Mouse (Mus musculus): ENCODE data around the gene Mlst8.

Mlst8 gene

DNA sequence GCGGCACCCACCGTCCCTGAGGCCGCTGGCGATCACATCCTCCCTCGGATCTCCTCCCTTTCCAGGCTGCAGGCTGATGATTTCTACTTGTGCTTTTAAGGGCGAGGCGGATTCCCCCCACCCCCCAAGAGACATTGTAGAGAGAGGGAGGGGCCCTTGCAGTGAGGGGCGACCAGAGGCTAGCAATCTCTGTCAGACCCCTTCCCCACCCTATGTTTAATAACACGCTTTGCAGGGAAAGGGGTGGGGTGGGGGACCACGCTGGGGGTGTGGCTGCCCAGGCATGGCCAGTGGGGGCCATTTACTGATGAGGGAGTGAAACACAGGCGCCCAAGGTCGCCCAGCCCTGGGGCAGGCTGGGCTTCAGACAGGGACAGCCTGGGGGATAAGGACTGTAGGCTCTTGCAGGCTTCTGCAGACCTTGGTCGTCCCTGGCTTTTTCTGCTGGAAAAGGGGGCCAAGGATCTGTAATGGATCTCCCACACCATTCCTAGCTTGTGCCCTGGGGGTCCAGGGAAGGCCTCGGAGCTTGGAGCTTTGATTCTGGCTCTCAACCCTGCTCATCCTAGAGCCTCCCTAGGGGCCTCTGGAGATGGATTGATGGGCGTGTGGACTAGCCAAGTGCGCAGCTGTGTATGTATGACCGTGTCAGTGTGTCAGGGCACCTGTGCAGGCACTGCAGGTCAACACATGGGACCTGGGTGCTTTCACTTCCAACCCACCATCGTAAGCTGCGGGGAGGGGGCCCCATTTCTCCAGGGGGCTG, 10.6 kb upstream of the Mlst8 start:
- peak in 1 of 2 experiments; percentile 82 for DNase-seq (ENCODE audit: inconsistent age in 2 of 2, low spot score in 1 of 2)

DNA sequence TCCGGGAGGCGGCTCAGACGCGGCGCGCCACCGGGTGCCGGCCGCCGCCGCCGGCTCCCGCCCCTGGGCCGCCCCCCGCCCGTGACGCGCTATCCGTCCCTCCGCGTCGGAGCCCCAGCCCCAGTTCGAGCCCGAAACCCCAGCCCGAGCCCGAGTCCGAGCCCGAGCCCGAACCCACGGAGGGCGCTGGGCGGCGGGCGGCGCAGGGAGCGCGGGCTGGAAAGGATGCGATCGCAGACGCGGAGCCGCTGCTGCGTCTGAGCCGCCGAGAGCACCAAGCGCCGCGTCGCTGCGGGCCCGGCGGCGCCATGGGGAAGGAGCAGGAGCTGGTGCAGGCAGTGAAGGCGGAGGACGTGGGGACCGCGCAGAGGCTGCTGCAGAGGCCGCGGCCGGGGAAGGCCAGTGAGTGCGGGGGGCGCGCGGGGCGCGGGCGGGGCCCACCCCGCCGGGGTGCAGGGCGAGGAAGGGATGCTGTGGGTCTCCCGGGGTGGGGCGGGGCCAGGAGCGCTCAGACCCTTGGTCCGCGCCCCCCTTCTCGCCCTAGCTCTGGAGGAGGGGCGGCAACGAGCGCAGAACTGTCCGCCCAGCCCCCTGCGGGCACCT, 9.9 kb upstream of the Mlst8 start:
- peak; percentile 62 to 79 for DNase-seq (ENCODE audit: inconsistent age in 2 of 2, low spot score in 1 of 2)

DNA sequence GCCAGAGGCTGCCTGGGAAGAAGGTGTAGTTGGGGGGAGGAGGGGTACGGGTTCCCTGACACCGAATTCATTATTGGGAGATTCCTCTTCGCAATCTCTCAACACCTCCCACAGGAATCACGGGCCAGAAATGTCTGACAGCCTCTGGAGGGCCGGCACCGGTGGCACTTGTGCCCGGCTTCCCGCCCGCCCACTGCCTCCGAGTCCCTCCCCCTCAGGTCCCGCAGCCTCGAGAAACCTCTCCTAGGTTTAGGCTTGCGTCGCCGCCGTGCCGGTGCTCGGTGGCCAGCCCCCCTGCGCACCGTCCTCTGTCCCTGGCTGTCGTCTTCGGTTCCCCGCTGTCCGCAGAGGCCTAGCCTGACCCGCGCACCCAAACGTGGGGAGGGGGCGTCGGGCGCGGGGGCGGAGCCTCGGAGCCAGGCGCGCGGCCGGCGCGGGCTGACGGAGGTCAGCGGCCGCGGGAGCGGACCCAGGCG, 9.3 kb upstream of the Mlst8 start, which contains the start of gene Caskin1:
Gene Caskin1 (plus strand): TSS at position 416 of the 476 bp plus-strand sequence.
- peak; percentile 70 to 88 for DNase-seq (ENCODE audit: inconsistent age in 2 of 2, low spot score in 1 of 2)

DNA sequence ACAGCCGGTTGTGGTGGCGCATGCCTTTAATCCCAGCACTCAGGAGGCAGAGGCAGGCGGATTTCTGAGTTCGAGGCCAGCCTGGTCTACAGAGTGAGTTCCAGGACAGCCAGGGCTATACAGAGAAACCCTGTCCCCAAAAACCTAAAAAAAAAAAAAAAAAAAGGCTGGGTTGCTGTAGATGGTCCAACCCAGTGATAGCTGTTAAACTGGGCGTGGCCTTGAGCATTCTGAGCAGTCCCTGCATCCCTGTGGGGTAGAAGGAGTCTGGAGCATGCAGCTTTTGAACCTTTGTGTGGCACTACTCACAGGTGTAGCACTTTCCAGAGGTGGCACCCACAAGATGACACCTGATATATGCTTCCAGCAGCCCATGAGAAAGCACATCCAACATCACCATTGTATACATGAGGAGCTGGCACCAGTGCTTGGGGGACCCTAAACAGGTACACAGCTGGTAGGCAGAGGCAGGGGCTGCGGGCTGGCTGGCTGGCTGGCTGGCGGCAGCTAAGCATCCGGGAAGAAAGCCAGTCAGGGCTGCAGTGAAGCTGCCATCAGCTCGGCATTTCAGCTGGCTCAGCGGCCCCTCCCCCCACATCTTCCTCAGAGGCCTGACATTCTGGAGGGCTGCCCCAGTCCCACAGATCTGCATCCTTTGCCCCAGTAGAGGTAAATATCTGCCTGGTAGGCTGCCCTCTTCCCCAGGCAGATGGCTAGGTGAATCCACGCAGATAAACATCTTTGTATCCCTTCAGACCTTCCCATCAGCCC, 6.4 kb upstream of the Mlst8 start:
- no peak for DNase-seq (ENCODE audit: inconsistent age in 2 of 2, low spot score in 1 of 2)

DNA sequence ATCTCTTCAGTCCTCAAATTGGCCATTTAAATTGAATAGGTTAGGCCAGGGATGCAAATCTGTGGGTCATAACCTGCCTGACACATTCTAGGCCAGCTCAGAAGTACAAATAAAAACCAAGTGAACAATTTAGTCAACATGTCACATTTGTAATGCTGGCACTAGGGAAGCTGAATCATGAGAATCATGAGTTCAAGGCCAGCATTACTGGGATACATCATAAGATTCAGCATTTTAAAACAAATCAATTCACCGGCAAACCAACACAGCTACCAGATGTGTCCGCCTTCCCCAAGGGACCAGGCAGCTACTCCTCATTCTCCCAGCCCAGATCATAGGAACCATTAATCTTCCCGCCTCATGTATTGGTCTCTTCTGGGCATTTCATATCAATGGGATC, 4.6 kb upstream of the Mlst8 start:
- peak in 1 of 2 experiments; percentile 78 for DNase-seq (ENCODE audit: inconsistent age in 2 of 2, low spot score in 1 of 2)

DNA sequence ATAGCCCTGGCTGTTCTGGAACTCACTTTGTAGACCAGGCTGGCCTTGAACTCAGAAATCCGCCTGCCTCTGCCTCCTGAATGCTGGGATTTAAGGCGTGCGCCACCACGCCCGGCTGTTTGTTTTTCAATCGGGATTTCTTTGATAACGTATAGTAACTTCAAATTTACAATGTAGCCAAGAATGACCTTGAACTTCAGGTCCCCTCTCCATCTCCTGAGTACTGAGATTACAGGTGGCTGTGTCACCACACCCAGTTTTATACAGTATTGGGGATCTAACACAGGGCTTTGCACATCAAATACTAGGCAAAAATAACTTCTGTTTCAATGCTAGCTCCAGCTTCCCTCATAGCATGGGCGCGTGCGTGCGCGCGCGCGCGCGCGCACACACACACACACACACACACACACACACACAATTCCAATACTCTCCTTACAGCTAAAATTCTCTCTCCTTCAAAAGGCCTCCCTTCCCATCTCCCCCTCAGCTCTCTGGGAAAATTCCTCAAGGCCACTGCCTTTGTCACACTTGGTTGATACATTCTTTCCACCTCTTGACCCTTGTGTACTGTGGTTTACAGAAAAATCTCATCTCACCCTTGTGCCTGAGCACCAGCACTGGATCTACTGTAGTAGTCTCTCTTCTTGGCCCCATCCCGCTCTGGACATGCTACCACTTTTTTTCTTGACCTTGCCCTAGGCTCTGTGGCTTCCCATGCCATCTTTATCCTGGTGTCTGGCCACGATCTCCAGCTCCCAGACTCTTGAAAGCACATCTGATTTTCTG, 2.3 kb upstream of the Mlst8 start:
- DNase-seq (ENCODE audit: inconsistent age in 2 of 2, low spot score in 1 of 2): peak in 1 of 2 experiments; percentile 76

DNA sequence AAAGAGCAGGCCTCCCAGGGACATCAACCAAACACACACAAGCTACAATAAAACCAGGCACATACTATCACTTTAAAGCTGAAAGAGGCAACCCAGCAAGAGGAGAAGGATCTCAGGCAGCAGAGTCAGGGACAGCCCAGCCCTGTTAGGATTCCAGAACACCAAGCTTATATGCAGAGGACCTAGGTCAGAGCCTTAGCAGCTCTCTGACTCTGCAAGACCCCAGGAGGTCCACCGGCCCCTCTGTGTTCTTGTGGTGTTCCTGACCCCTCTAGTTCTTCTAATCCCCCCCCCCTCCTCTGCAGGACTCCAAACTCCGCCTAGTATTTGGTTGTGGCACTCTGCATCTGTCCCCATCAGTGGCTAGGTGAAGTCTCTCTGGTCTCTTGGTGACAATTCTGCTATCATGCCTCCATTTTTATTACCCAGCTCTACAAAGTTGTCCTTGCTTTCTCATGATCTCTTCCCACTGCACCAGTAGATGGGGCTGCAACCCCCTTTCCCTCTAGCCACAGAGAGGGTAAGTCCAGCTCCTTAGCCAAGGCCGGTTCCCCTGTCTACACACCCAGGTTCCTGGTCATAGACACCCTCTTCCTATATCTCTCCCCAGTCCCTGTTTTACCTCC, 1.4 kb upstream of the Mlst8 start:
- DNase-seq (ENCODE audit: inconsistent age in 2 of 2, low spot score in 1 of 2): peak in 1 of 2 experiments; percentile 67

DNA sequence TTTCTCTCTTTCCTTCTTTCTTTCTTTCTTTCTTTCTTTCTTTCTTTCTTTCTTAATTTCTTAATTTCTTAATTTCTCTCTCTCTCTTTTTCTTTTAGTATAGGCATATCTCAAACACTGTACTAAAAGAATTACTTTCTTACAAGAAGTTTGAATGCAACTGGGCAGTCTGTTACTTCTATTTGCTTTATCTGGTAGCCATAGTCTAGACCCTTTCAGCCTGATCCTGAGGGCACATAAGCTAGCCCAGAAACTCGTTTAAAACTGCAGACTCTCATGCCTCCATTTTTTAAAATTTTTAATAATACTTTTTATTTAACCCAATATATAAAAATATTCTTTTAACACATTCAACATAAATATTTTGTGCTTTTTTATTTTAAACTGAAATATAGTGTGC, 553 bp upstream of the Mlst8 start:
- DNase-seq (ENCODE audit: inconsistent age in 2 of 2, low spot score in 1 of 2): no peak

DNA sequence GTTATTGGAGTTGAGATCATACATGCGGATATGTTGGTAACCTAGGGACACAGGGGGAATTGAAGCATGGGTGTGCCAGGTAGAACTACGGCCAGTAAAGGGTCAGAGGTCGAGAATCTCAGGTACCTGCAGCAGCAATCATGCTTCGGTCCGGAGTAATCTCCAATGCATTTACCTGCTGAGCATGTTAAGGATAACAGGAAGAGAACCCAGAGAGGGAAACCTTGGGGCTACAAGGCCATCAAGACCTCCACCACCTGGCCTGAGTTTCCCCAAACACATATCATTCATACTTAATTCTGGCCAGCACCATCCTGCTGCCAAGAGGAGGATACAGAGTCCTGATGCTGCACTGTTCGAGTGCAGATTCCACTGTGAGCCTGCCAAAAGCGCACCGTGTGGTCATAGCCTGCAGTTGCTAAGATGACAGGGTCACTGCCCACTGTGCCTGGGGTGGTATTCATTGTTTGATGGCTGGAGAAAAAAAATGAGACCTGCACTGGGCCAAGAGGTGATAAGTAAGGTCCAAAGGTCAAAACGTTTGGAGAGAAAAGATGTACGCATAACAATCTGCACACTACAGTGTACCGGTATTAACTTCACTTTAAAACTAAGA, 785 bp downstream of the Mlst8 start:
- DNase-seq (ENCODE audit: inconsistent age in 2 of 2, low spot score in 1 of 2): peak in 1 of 2 experiments; percentile 63

DNA sequence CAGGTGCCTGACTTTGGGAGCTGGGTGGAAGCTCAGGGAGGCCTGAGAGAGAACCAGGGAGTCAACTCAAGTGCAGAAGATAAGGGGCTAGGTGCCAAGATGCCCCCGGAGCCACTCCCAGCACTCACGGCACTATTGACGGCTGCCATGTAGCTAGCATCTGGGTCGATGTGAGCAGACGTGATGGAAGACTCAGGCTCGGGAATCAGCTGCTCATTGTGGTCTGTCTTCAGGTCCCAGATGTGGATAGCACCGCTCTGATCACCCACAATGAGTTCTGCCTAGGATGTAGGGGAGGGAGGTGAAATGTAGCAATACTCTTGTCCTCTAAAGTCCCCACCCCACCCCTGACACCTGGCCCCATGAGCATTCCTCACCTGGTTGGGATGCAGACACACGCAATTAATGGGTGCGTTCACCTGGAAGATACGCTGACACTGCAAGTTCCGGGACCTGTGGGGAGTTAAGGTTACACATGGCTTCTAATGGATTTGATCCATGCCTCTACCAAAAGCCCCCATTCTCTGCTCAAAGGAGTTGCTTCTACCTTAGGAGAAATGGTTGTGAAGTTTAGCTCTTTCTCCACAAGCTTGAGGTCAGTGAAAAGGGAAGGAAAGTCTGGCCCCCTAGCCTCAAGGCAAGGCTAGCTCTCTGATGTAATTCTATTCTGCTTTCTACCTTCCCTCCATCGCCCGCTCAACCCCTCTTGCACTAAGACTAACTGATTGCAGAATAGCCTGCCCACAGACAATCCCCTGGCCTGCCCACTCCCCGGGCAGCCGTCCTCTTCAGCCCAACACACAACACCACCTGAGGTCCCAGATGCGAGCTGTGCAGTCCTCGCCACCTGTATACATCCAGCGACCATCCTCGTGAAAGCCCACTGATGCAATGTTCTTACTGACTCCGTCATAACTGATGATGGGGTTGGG, 1.6 kb downstream of the Mlst8 start:
- DNase-seq (ENCODE audit: inconsistent age in 2 of 2, low spot score in 1 of 2): no peak

DNA sequence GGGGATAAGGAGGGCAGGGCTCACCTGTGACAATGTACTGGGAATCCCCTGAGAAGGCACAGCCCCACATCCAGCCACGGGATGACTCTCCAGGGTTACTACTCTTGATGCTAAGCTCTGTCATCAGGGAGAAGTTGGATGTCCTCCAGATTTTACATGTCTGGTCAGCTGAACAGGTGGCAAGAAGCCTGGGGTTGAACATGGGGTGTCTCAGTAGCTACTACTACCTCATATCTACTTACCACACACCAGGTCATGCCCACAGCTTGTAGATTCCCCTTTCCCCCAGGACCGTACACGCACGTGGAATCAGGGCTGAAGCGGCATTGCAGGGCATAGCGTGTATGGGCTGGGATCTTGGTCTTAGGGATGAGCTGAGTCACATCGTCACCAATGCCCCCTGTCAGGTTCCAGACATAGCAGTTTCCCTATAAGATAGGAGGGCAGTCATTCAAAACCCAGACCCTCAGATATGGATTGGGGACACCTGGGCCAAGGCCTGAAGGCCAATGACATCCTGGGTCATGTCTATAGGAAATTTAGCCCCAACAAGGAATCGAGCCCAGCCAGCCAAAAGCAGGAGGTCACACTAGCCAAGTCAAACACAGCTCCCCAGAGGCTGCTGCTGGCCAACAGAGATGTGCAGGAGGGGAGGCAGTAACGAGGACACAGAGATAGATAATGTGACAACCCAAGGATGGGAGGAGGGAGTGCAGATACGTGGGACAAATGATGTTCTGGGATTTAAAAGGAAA, 2.7 kb downstream of the Mlst8 start:
- DNase-seq (ENCODE audit: inconsistent age in 2 of 2, low spot score in 1 of 2): peak in 1 of 2 experiments; percentile 50

DNA sequence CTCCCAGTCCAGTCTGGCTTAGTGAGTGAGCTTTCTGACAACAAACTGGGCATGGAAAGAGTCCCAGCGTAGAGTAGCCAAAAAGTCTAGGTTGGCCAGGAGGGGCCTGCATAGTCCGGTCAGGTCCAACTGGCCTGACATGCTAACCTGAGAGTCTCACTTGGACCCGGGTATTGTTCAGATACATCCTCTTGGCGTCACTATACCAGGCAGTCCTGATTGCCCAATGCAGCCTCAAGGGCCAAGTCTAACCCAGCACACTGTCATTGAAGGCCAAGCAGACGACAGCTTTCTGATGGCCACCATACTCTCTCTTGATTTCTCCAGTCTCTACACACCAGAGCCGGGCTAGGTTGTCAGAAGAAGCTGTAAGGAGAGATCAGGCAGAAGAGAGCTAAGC, 3.3 kb downstream of the Mlst8 start:
- no peak for DNase-seq (ENCODE audit: inconsistent age in 2 of 2, low spot score in 1 of 2)

DNA sequence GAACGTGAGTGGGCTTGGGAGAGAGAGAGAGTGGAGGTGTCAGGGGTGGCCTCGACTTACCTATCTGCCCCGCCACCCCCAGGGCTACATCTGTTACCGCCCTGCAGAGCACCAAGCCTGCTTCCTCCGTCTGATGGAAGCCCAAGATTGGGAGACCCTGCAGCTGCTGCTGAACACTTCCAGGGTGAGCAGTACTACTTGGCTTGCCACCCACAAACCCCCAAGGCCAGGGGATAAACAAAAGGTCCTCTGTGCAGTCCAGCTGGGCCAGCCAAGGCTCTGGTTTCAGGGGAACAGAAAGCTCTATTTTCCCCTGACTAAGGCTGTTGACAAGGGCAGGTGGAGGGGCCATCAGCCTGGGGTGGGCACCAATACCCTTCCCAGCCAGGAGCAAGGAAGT, 4.3 kb downstream of the Mlst8 start:
- peak in 1 of 2 experiments; percentile 58 for DNase-seq (ENCODE audit: inconsistent age in 2 of 2, low spot score in 1 of 2)

DNA sequence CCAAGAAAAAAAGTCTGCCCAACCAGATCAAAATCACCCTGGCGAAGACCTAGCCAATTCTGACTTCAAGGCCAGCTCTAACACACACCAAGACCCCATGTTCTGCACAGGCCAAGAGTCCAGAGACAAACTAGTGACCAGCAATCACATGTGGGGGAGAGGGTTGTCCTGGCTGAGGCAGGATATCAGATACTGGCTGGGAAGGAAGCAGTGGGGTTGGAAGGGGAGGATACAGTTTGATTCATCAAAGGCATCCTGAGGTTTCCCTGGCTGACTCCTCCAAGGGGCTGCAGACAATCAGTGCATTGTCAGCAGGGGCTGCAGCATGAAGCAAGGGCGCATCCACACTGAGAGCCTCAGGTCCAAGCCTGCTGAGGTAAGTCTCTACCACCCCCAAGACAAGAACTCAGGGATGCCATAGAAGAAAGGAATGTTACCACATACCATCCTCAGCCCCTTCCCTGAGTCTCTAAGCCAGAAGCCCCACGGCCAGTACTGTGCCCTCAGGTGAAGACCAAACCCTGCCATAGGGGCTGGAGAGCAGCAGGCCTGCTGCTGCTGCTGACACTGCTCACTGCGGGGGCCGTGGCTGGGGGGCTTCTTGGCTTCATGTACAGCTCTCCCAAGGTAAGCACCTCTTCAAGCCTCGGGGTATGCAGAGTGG, 5.1 kb downstream of the Mlst8 start, which contains the start of gene Bricd5:
Gene Bricd5 (plus strand): TSS at position 273 of the 664 bp plus-strand sequence.
- peak in 1 of 2 experiments; percentile 49 for DNase-seq (ENCODE audit: inconsistent age in 2 of 2, low spot score in 1 of 2)

DNA sequence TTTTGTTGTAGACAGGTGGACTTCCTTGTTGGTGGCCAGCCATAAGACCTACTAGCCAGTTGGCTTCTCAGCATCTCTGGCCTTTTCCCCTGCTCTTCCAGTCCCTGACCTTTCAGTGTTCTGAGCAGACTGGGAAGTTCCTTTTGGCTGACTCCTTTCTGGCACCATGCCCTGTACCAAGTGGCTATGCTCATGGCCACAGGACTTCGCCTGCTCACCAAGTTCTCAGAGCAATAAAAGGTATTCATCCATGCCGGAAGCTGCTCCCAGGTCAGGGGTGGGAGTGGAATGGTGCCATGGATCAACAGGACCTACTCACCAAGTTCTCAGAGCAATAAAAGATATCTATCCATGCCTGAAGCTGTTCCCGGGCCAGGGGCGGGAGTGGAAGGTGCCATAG, 6.4 kb downstream of the Mlst8 start:
- DNase-seq (ENCODE audit: inconsistent age in 2 of 2, low spot score in 1 of 2): peak; percentile 89 to 94

DNA sequence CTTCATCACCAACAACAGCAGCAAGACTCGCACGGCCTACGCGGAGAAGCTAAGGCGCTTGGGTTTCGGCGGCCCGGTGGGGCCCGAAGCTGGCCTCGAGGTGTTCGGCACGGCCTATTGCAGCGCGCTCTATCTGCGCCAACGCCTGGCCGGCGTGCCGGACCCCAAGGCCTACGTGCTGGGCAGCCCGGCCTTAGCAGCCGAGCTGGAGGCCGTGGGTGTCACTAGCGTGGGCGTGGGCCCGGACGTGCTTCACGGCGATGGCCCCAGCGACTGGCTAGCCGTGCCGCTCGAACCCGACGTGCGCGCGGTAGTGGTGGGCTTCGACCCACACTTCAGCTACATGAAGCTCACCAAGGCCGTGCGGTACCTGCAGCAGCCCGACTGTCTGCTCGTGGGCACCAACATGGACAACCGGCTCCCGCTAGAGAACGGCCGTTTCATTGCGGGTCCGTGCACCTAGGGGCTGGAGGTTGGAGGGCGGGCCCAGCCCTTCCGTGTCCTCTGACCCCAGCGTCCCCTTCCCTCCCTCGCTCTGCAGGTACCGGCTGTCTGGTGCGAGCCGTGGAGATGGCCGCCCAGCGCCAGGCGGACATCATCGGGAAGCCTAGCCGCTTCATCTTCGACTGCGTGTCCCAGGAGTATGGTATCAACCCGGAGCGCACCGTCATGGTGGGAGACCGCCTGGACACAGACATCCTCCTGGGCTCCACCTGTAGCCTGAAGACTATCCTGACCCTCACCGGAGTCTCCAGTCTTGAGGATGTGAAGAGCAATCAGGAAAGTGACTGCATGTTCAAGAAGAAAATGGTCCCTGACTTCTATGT, 8.0 kb downstream of the Mlst8 start:
- peak; percentile 72 to 80 for DNase-seq (ENCODE audit: inconsistent age in 2 of 2, low spot score in 1 of 2)

All from adrenal gland, adult (tissue).